Mouse (Mus musculus) liver, embryonic 11.5 days (tissue): ENCODE measurements at regions not wholly inside any gene's neighbourhood (a gene's known extent, or its start where the extent isn't known, plus 50 kb on each side); places are given as distances from the start of the nearest gene placed in this dataset.

Experiments used
- ATAC-seq: fragments of 200-750 bp; cut with Nextera tagmentation; replicated peaks from 2 replicates; pipeline ENCODE4 v1.8.0; 2017; ENCODE audit warnings: moderate number of reproducible peaks, mild to moderate bottlenecking, moderate TSS enrichment, moderate library complexity; ENCODE audit not compliant: low FRiP score
- DNase-seq: peaks from one replicate; pipeline ENCODE4 v3.0.0-alpha.2; 2017; ENCODE audit warnings: low spot score
- H3K27ac ChIP-seq: fragments of 300-500 bp; sonication (generic); 2 replicates; pipeline ENCODE4 v1.5.1; 2014; ENCODE audit warnings: mild to moderate bottlenecking, low read depth, low read length, control low read depth
- H3K27me3 ChIP-seq: fragments of 300-500 bp; sonication (generic); replicated peaks from 2 replicates; pipeline ENCODE4 v1.6.1; 2014; ENCODE audit warnings: low read length, mixed read lengths; ENCODE audit not compliant: control insufficient read depth, insufficient read depth
- H3K36me3 ChIP-seq: fragments of 300-500 bp; sonication (generic); 2 replicates; pipeline ENCODE4 v1.6.1; 2014; ENCODE audit warnings: mild to moderate bottlenecking, low read length, moderate library complexity, mixed read lengths; ENCODE audit not compliant: control insufficient read depth, insufficient read depth
- H3K4me1 ChIP-seq: fragments of 300-500 bp; sonication (generic); replicated peaks from 2 replicates; pipeline ENCODE4 v1.6.1; 2014; ENCODE audit warnings: low read length, mixed read lengths; ENCODE audit not compliant: control insufficient read depth, insufficient read depth
- H3K4me2 ChIP-seq: fragments of 300-500 bp; sonication (generic); 2 replicates; pipeline ENCODE4 v1.6.1; 2014; ENCODE audit warnings: mild to moderate bottlenecking, control low read depth, moderate library complexity
- H3K4me3 ChIP-seq: fragments of 300-500 bp; sonication (generic); 2 replicates; pipeline ENCODE4 v1.5.1; 2014; ENCODE audit warnings: low read depth, low read length, control low read depth
- H3K9ac ChIP-seq: fragments of 300-500 bp; sonication (generic); 2 replicates; pipeline ENCODE4 v1.6.1; 2014; ENCODE audit warnings: low read depth, low read length, control low read depth
- H3K9me3 ChIP-seq: fragments of 300-500 bp; sonication (generic); 2 replicates; pipeline ENCODE4 v1.6.1; 2016; ENCODE audit warnings: low read length, inconsistent platforms, mixed read lengths; ENCODE audit not compliant: control insufficient read depth
- WGBS: fragments of 180-500 bp; shearing (Covaris S2); extraction: QIAGEN DNeasy Blood & Tissue Kit; methylation state at CpG from one replicate; pipeline ENCODE4 v1.1.7; 2014; 5-methylcytosine and 5-hydroxymethylcytosine counted together

GRCm38 (mm10) chr17:16571403-16571802 is 492.5 kb upstream of the Zfp960 start:
- ATAC-seq, result no peak
- no peaks in the 10 kb centered on the region for H3K36me3 ChIP-seq
- no peaks in the 10 kb centered on the region for H3K4me1 ChIP-seq
- no peak overlapping the region for H3K27ac ChIP-seq
- H3K4me2 ChIP-seq, result no peak overlapping the region
- no peak overlapping the region for H3K4me3 ChIP-seq
- H3K9ac ChIP-seq, result no peak overlapping the region
- 56% methylated on average over 5 of the region's 5 CpGs for WGBS
- no peaks in the 10 kb centered on the region for H3K27me3 ChIP-seq
- DNase-seq, result no peak
- H3K9me3 ChIP-seq, result no peaks in the 10 kb centered on the region

- H3K36me3 ChIP-seq, result no peaks in the 10 kb centered on the region
- H3K9ac ChIP-seq, result no peak overlapping the region
- no peaks in the 10 kb centered on the region for H3K27me3 ChIP-seq
- H3K9me3 ChIP-seq, result no peaks in the 10 kb centered on the region
- 78% methylated on average over 1 of the region's 1 CpGs for WGBS
- no peak overlapping the region for H3K4me3 ChIP-seq
- no peak overlapping the region for H3K4me2 ChIP-seq
- H3K27ac ChIP-seq, result no peak overlapping the region
- DNase-seq (no peak), ATAC-seq (no peak)
- H3K4me1 ChIP-seq, result no peaks in the 10 kb centered on the region
Observed at GRCm38 (mm10) chr17:16588791-16589190, 475.1 kb upstream of the Zfp960 start.

- Histone ChIP-seq H3K9ac (no peak overlapping the region), H3K4me2 (no peak overlapping the region), H3K4me3 (no peak overlapping the region), H3K36me3 (no peaks in the 10 kb centered on the region), H3K27ac (no peak overlapping the region), H3K4me1 (no peaks in the 10 kb centered on the region), H3K9me3 (no peaks in the 10 kb centered on the region), H3K27me3 (no peaks in the 10 kb centered on the region)
- WGBS, result 53% methylated on average over 3 of the region's 3 CpGs
- ATAC-seq (no peak), DNase-seq (no peak)
Observed at GRCm38 (mm10) chr17:16599671-16600070, 464.2 kb upstream of the Zfp960 start.

GRCm38 (mm10) chr17:16612405-16612979 is 451.4 kb upstream of the Zfp960 start:
- Histone ChIP-seq H3K27me3 (no peaks in the 10 kb centered on the region), H3K36me3 (no peaks in the 10 kb centered on the region), H3K27ac (no peak overlapping the region), H3K4me2 (no peak overlapping the region), H3K4me1 (no peaks in the 10 kb centered on the region), H3K9me3 (no peaks in the 10 kb centered on the region), H3K4me3 (no peak overlapping the region), H3K9ac (no peak overlapping the region)
- ATAC-seq (no peak), DNase-seq (no peak)
- WGBS, result 64% methylated on average over 1 of the region's 1 CpGs

- H3K36me3 ChIP-seq, result no peaks in the 10 kb centered on the region
- H3K4me2 ChIP-seq, result no peak overlapping the region
- no peaks in the 10 kb centered on the region for H3K27me3 ChIP-seq
- H3K4me3 ChIP-seq, result no peak overlapping the region
- H3K9me3 ChIP-seq, result no peaks in the 10 kb centered on the region
- 63% methylated on average over 4 of the region's 4 CpGs for WGBS
- H3K9ac ChIP-seq, result no peak overlapping the region
- H3K27ac ChIP-seq, result no peak overlapping the region
- no peaks in the 10 kb centered on the region for H3K4me1 ChIP-seq
- DNase-seq, result no peak
- no peak for ATAC-seq
Observed at GRCm38 (mm10) chr17:16621931-16622556, 441.9 kb upstream of the Zfp960 start.

- DNase-seq (no peak), ATAC-seq (no peak)
- H3K9me3 ChIP-seq, result no peaks in the 10 kb centered on the region
- no peaks in the 10 kb centered on the region for H3K4me1 ChIP-seq
- 43% methylated on average over 1 of the region's 1 CpGs for WGBS
- H3K9ac ChIP-seq, result no peak overlapping the region
- H3K27ac ChIP-seq, result no peak overlapping the region
- H3K4me3 ChIP-seq, result no peak overlapping the region
- H3K36me3 ChIP-seq, result no peaks in the 10 kb centered on the region
- no peaks in the 10 kb centered on the region for H3K27me3 ChIP-seq
- no peak overlapping the region for H3K4me2 ChIP-seq
Observed at GRCm38 (mm10) chr17:16629854-16630253, 434.1 kb upstream of the Zfp960 start.

GRCm38 (mm10) chr17:16633426-16633825 is 430.5 kb upstream of the Zfp960 start:
- DNase-seq (no peak), ATAC-seq (no peak)
- H3K4me1 ChIP-seq, result no peaks in the 10 kb centered on the region
- no peak overlapping the region for H3K27ac ChIP-seq
- no peak overlapping the region for H3K4me2 ChIP-seq
- no peaks in the 10 kb centered on the region for H3K27me3 ChIP-seq
- no peak overlapping the region for H3K4me3 ChIP-seq
- H3K9me3 ChIP-seq, result no peaks in the 10 kb centered on the region
- H3K9ac ChIP-seq, result no peak overlapping the region
- no peaks in the 10 kb centered on the region for H3K36me3 ChIP-seq

- no peaks in the 10 kb centered on the region for H3K4me1 ChIP-seq
- ATAC-seq, result no peak
- no peaks in the 10 kb centered on the region for H3K9me3 ChIP-seq
- no peak overlapping the region for H3K9ac ChIP-seq
- H3K4me3 ChIP-seq, result no peak overlapping the region
- no peak overlapping the region for H3K4me2 ChIP-seq
- H3K27ac ChIP-seq, result no peak overlapping the region
- H3K27me3 ChIP-seq, result no peaks in the 10 kb centered on the region
- H3K36me3 ChIP-seq, result no peaks in the 10 kb centered on the region
- DNase-seq, result no peak
Observed at GRCm38 (mm10) chr17:16637463-16637862, 426.4 kb upstream of the Zfp960 start.

- ATAC-seq (no peak), DNase-seq (no peak)
- Histone ChIP-seq H3K4me1 (no peaks in the 10 kb centered on the region), H3K27me3 (no peaks in the 10 kb centered on the region), H3K4me3 (no peak overlapping the region), H3K27ac (no peak overlapping the region), H3K4me2 (no peak overlapping the region), H3K36me3 (no peaks in the 10 kb centered on the region), H3K9ac (no peak overlapping the region), H3K9me3 (no peaks in the 10 kb centered on the region)
- 76% methylated on average over 1 of the region's 1 CpGs for WGBS
Observed at GRCm38 (mm10) chr17:16647942-16648341, 416.0 kb upstream of the Zfp960 start.
